In genomic region chr1:165119011-165119726, GRCm38 (mm10) we compare ENCODE assay signal across 12 mouse cellular contexts. TPM values are rescaled to one million over a fixed set of nuclear protein-coding genes. Genes with fewer than 3 reads are reported as not detected.
DNase-seq lines count a peak whose midpoint lies in the region; ATAC-seq and TF ChIP-seq lines count a peak whose summit lies in the region.
"Had no signal": no experiment of that assay in that cellular context is flagged by ENCODE, and none has a peak within 500 bp of the region (broad histone marks: within the 10 kb centered on the region; RNA-seq: fewer than 3 reads in every experiment).

No protein-coding gene starts in this region.

- H3K9ac ChIP-seq in heart, embryonic 12.5 days = no peak overlapping the region
- no peak overlapping the region for H3K9ac ChIP-seq in lung, embryonic 14.5 days
- H3K9ac ChIP-seq in forebrain, embryonic 15.5 days (replicated peaks) = no peak overlapping the region
- peak overlapping the region; percentile 1; the same call in 1 of the 2 replicates for H3K9ac ChIP-seq in midbrain, embryonic 15.5 days
- H3K9ac ChIP-seq: liver, embryonic 12.5 days had no signal

- H3K4me1 ChIP-seq in heart, embryonic 12.5 days (replicated peaks) = peaks cover 34% of the 10 kb centered on the region
- no peaks in the 10 kb centered on the region for H3K4me1 ChIP-seq in lung, embryonic 14.5 days (ENCODE audit: insufficient read depth)
- peaks cover 10% of the 10 kb centered on the region for H3K4me1 ChIP-seq in forebrain, embryonic 15.5 days
- H3K4me1 ChIP-seq in midbrain, embryonic 15.5 days = peaks cover 13% of the 10 kb centered on the region

- no peaks in the 10 kb centered on the region for H3K9me3 ChIP-seq in heart, embryonic 12.5 days (replicated peaks)
- H3K9me3 ChIP-seq in lung, embryonic 14.5 days (ENCODE audit: low read depth, low read length) = no peaks in the 10 kb centered on the region
- no peaks in the 10 kb centered on the region for H3K9me3 ChIP-seq in forebrain, embryonic 15.5 days
- no peaks in the 10 kb centered on the region for H3K9me3 ChIP-seq in midbrain, embryonic 15.5 days
- H3K9me3 ChIP-seq: liver, embryonic 12.5 days had no signal

- no peak for ATAC-seq in heart, embryonic 12.5 days (ENCODE audit: insufficient number of reproducible peaks, low FRiP score)
- no peak for ATAC-seq in lung, embryonic 14.5 days (ENCODE audit: insufficient read depth)
- no peak for ATAC-seq in forebrain, embryonic 15.5 days (replicated peaks)
- 0 out of 2 replicates have a peak, but pooled peaks have one; percentile 10 for ATAC-seq in midbrain, embryonic 15.5 days (replicated peaks)
- ATAC-seq in activated CD4-positive, CD25-positive, alpha-beta regulatory T cell, adult 4 months = no peak
- ATAC-seq: liver, embryonic 12.5 days had no signal

- H3K4me3 ChIP-seq in heart, embryonic 12.5 days = no peak overlapping the region
- H3K4me3 ChIP-seq in lung, embryonic 14.5 days (ENCODE audit: low read depth, low read length) = no peak overlapping the region
- no peak overlapping the region for H3K4me3 ChIP-seq in forebrain, embryonic 15.5 days
- no peak overlapping the region for H3K4me3 ChIP-seq in midbrain, embryonic 15.5 days
- H3K4me3 ChIP-seq: liver, embryonic 12.5 days had no signal

- intact Hi-C loops in heart, postnatal 25 days (cut with DNase I) = loop anchor here (5.0 kb wide), 1 partner anchor 72 kb away; no protein-coding TSS in a partner anchor

- peak overlapping the region; percentile 34 for H3K4me2 ChIP-seq in heart, embryonic 12.5 days
- no peak overlapping the region; the same call in 1 of the 2 replicates for H3K4me2 ChIP-seq in lung, embryonic 14.5 days
- 0 out of 2 replicates have a peak overlapping the region, but pooled peaks have one; percentile 28 for H3K4me2 ChIP-seq in forebrain, embryonic 15.5 days (replicated peaks)
- H3K4me2 ChIP-seq in midbrain, embryonic 15.5 days = peak overlapping the region; percentile 40
- H3K4me2 ChIP-seq: liver, embryonic 12.5 days had no signal

- 65% methylated on average over 15 of the region's 15 CpGs for WGBS in heart, embryonic 12.5 days
- whole genome bisulfite sequencing in lung, embryonic 14.5 days = 70% methylated on average over 15 of the region's 15 CpGs
- WGBS in forebrain, embryonic 15.5 days = 49% methylated on average over 15 of the region's 15 CpGs
- WGBS in midbrain, embryonic 15.5 days = 41% methylated on average over 15 of the region's 15 CpGs

- peak overlapping the region; percentile 58 for H3K27ac ChIP-seq in heart, embryonic 12.5 days (ENCODE audit: poor library complexity, severe bottlenecking)
- no peak overlapping the region for H3K27ac ChIP-seq in lung, embryonic 14.5 days (ENCODE audit: low read depth)
- H3K27ac ChIP-seq in forebrain, embryonic 15.5 days (replicated peaks) = no peak overlapping the region
- no peak overlapping the region for H3K27ac ChIP-seq in midbrain, embryonic 15.5 days
- H3K27ac ChIP-seq: liver, embryonic 12.5 days had no signal

- DNase-seq in heart, postnatal 25 days (ENCODE audit: low spot score) = no peak
- peak; percentile 11 for DNase-seq in lung, embryonic 14.5 days
- DNase-seq in lung, postnatal 25 days (ENCODE audit: low spot score) = no peak
- DNase-seq in adrenal gland, adult 2 months = no peak
- DNase-seq: cerebellum, adult 11 months; thymus, adult 18-20 months had no signal

- H3K36me3 ChIP-seq in heart, embryonic 12.5 days = no peaks in the 10 kb centered on the region
- H3K36me3 ChIP-seq in lung, embryonic 14.5 days (ENCODE audit: insufficient read depth) = no peaks in the 10 kb centered on the region
- H3K36me3 ChIP-seq in forebrain, embryonic 15.5 days = no peaks in the 10 kb centered on the region
- H3K36me3 ChIP-seq in midbrain, embryonic 15.5 days (replicated peaks) = no peaks in the 10 kb centered on the region
- H3K36me3 ChIP-seq: liver, embryonic 12.5 days had no signal

- H3K27me3 ChIP-seq in heart, embryonic 12.5 days (replicated peaks) = no peaks in the 10 kb centered on the region
- H3K27me3 ChIP-seq in lung, embryonic 14.5 days (ENCODE audit: insufficient read depth, low read length) = no peaks in the 10 kb centered on the region
- H3K27me3 ChIP-seq in forebrain, embryonic 15.5 days = no peaks in the 10 kb centered on the region
- H3K27me3 ChIP-seq in midbrain, embryonic 15.5 days (replicated peaks) = peaks cover 8% of the 10 kb centered on the region

- no peak for TF ChIP-seq CTCF in lung, embryonic 14.5 days (IDR thresholded peaks at IDR 0.05; ENCODE audit: low read depth)

RNA-seq across cellular contexts. Expression of gene Tbx19, which starts 41.4 kb away (rescaled TPM):
- polyA plus RNA-seq in heart, embryonic 12.5 days (2016; fragmentation: Nextera tagmentation; extraction: Ambion mirVana) = not detected in 2 replicates
- total RNA-seq in heart, postnatal 25 days (2021) = not detected
- polyA plus RNA-seq in lung, embryonic 14.5 days (2014; fragmentation: Nextera tagmentation; extraction: Ambion mirVana) = not detected in 2 replicates
- polyA plus RNA-seq in forebrain, embryonic 15.5 days (2015; fragmentation: Nextera tagmentation; extraction: Ambion mirVana) = 0.10 TPM in 1 of 2 replicates, not detected in the other
- 0.08 TPM in 1 of 2 replicates, not detected in the other for polyA plus RNA-seq in midbrain, embryonic 15.5 days (2015; fragmentation: Nextera tagmentation; extraction: Ambion mirVana)
- not detected for polyA plus RNA-seq in activated CD4-positive, CD25-positive, alpha-beta regulatory T cell, adult 4 months (2017; shearing (Covaris generic))
- total RNA-seq in adrenal gland, adult 2 months (2021) = not detected
- polyA plus RNA-seq in adrenal gland, adult 2 months (2012; rRNA removed) = not detected in 2 replicates
- total RNA-seq: layer of hippocampus, postnatal 14 days had no signal
- polyA plus RNA-seq: liver, embryonic 12.5 days had no signal
